Mouse (Mus musculus) thymus, postnatal 25 days (tissue): ENCODE data around the gene Tectb.
"Not testable (repeated sequence)": the region's sequence is repeated elsewhere in the genome, so short reads cannot be mapped to it uniquely, and the experiment has no call there.

Source experiments
- DNase-seq: peaks from one replicate; pipeline ENCODE4 v3.0.0; 2022

Gene Tectb

GRCm38 (mm10) chr19:55166741-55167140 lies 13.8 kb upstream of the Tectb start:
- DNase-seq: no peak

GRCm38 (mm10) chr19:55167741-55168140 lies 12.8 kb upstream of the Tectb start:
- no peak for DNase-seq

GRCm38 (mm10) chr19:55168360-55168759 lies 12.2 kb upstream of the Tectb start:
- no peak for DNase-seq

- DNase-seq: not testable (repeated sequence)
Measured at GRCm38 (mm10) chr19:55169236-55169729, 11.2 kb upstream of the Tectb start.

GRCm38 (mm10) chr19:55170399-55170798 lies 10.1 kb upstream of the Tectb start:
- DNase-seq: no peak

GRCm38 (mm10) chr19:55171585-55171984 lies 8.9 kb upstream of the Tectb start:
- no peak for DNase-seq

- DNase-seq: no peak
Measured at GRCm38 (mm10) chr19:55177143-55177542, 3.4 kb upstream of the Tectb start.

- DNase-seq: no peak
Measured at GRCm38 (mm10) chr19:55184442-55184841, 3.9 kb downstream of the Tectb start.

- DNase-seq: no peak
Measured at GRCm38 (mm10) chr19:55185074-55185473, 4.5 kb downstream of the Tectb start.

GRCm38 (mm10) chr19:55185651-55186050 lies 5.1 kb downstream of the Tectb start:
- DNase-seq: no peak

GRCm38 (mm10) chr19:55190065-55190464 lies 9.5 kb downstream of the Tectb start:
- no peak for DNase-seq

GRCm38 (mm10) chr19:55191596-55191995 lies 11.1 kb downstream of the Tectb start:
- DNase-seq: no peak

GRCm38 (mm10) chr19:55192254-55192945 lies 11.9 kb downstream of the Tectb start:
- DNase-seq: no peak

- no peak for DNase-seq
Measured at GRCm38 (mm10) chr19:55193717-55194394, 13.3 kb downstream of the Tectb start.

- DNase-seq: no peak
Measured at GRCm38 (mm10) chr19:55194520-55195170, 14.1 kb downstream of the Tectb start.

GRCm38 (mm10) chr19:55195574-55195973 lies 15.0 kb downstream of the Tectb start:
- no peak for DNase-seq

- peak; percentile 39 for DNase-seq
Measured at GRCm38 (mm10) chr19:55198303-55198702, 17.8 kb downstream of the Tectb start.

- DNase-seq: peak; percentile 26
Measured at GRCm38 (mm10) chr19:55206482-55207138, 26.1 kb downstream of the Tectb start.

- no peak for DNase-seq
Measured at GRCm38 (mm10) chr19:55207205-55207604, 26.7 kb downstream of the Tectb start.

- DNase-seq: no peak
Measured at GRCm38 (mm10) chr19:55207746-55208538, 27.4 kb downstream of the Tectb start.

- DNase-seq: no peak
Measured at GRCm38 (mm10) chr19:55208654-55209053, 28.1 kb downstream of the Tectb start.

- no peak for DNase-seq
Measured at GRCm38 (mm10) chr19:55209084-55209483, 28.6 kb downstream of the Tectb start.
